Mouse (Mus musculus) testis, adult 2 months (tissue): Measurements from ENCODE around the gene Cib3.

ENCODE experiments used
- CTCF ChIP-seq: fragments of 200-500 bp; IDR thresholded peaks from 2 replicates; pipeline ENCODE4 v1.5.1; 2012; ENCODE audit warnings: low read depth, mild to moderate bottlenecking, inconsistent platforms, low read length, moderate library complexity; ENCODE audit not compliant: control insufficient read depth, insufficient read depth, insufficient replicate concordance
- POLR2A ChIP-seq: fragments of 200-500 bp; IDR thresholded peaks from 2 replicates; pipeline ENCODE4 v1.6.1; 2012; ENCODE audit warnings: low read depth, mild to moderate bottlenecking, inconsistent platforms, low read length, moderate library complexity; ENCODE audit not compliant: control insufficient read depth

DNA sequence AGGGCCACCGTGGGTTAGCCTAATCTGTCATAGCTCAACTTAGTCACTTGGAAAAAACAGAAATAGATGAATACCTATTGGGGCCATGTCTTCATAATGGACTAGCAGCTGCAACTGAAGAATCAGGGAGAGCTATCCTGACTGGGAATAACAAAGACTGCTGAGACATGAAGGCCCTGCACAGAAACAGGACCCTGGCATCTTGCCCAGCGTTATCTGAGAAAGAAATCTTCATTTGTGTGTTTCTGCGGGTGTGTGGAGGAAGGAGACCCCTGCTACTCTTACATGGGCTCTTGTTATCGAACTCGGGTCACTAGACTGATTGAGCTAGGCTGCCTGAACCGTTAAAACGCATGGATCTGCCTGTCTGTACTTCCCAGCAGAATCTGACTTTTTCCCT lies 28.3 kb upstream of the Cib3 start:
- TF ChIP-seq CTCF (no peak), POLR2A (no peak)
